Mouse (Mus musculus): ENCODE data around the gene 4930544D05Rik. TPM values are rescaled to one million over a fixed set of nuclear protein-coding genes. Genes with fewer than 3 reads are reported as not detected.

4930544D05Rik gene
- polyA plus RNA-seq, 1 experiment from 2014 or later = not detected

GRCm38 (mm10) chr11:70608381-70609066 is 7.1 kb upstream of the 4930544D05Rik start:
- peaks cover 99% of the 10 kb centered on the region for H3K36me3 ChIP-seq

GRCm38 (mm10) chr11:70610752-70611151 is 4.9 kb upstream of the 4930544D05Rik start:
- DNase-seq (ENCODE audit: low spot score) = no peak
- peaks cover 78% of the 10 kb centered on the region for H3K36me3 ChIP-seq
- WGBS = 86% methylated on average over 4 of the region's 4 CpGs
- H3K9me3 ChIP-seq (replicated peaks) = no peaks in the 10 kb centered on the region
- H3K27me3 ChIP-seq (ENCODE audit: low read depth, poor library complexity, severe bottlenecking) = peaks cover 11% of the 10 kb centered on the region
- peaks cover 14% of the 10 kb centered on the region for H3K4me1 ChIP-seq
- no peak overlapping the region for H3K4me3 ChIP-seq
- H3K27ac ChIP-seq (replicated peaks) = no peak overlapping the region

More at GRCm38 (mm10) chr11:70608381-70609066, 7.1 kb upstream of the 4930544D05Rik start:
- Histone ChIP-seq H3K9me3 (replicated peaks) (no peaks in the 10 kb centered on the region), H3K4me1 (no peaks in the 10 kb centered on the region), H3K27ac (replicated peaks) (no peak overlapping the region), H3K27me3 (ENCODE audit: low read depth, poor library complexity, severe bottlenecking) (no peaks in the 10 kb centered on the region), H3K4me3 (no peak overlapping the region)
- DNase-seq (ENCODE audit: low spot score) = no peak
- 87% methylated on average over 26 of the region's 26 CpGs for WGBS

- Histone ChIP-seq H3K27me3 (ENCODE audit: low read depth, poor library complexity, severe bottlenecking) (peaks cover 27% of the 10 kb centered on the region), H3K4me3 (no peak overlapping the region), H3K36me3 (peaks cover 61% of the 10 kb centered on the region), H3K9me3 (replicated peaks) (no peaks in the 10 kb centered on the region), H3K27ac (replicated peaks) (no peak overlapping the region), H3K4me1 (peaks cover 19% of the 10 kb centered on the region)
- 78% methylated on average over 7 of the region's 7 CpGs for WGBS
- no peak for DNase-seq (ENCODE audit: low spot score)
Measured at GRCm38 (mm10) chr11:70612505-70612904, 3.1 kb upstream of the 4930544D05Rik start.

GRCm38 (mm10) chr11:70615074-70615473 is 574 bp upstream of the 4930544D05Rik start:
- Histone ChIP-seq H3K27ac (replicated peaks) (peak overlapping the region; percentile 46), H3K9me3 (replicated peaks) (no peaks in the 10 kb centered on the region), H3K4me3 (peak overlapping the region; percentile 57), H3K36me3 (peaks cover 35% of the 10 kb centered on the region), H3K27me3 (ENCODE audit: low read depth, poor library complexity, severe bottlenecking) (peaks cover 27% of the 10 kb centered on the region), H3K4me1 (peaks cover 19% of the 10 kb centered on the region)
- peak; percentile 61 for DNase-seq (ENCODE audit: low spot score)
- 0% methylated on average over 17 of the region's 17 CpGs for WGBS

- no peak within 1 kb of the TSS for H3K4me3 ChIP-seq
- 48% methylated on average over 1 of the region's 1 CpGs for WGBS
- peaks cover 21% of the 10 kb centered on the region for H3K4me1 ChIP-seq
- peaks cover 27% of the 10 kb centered on the region for H3K27me3 ChIP-seq (ENCODE audit: low read depth, poor library complexity, severe bottlenecking)
- no peak for DNase-seq (ENCODE audit: low spot score)
- H3K36me3 ChIP-seq = no peaks in the 10 kb centered on the region
- no peak within 1 kb of the TSS for H3K27ac ChIP-seq (replicated peaks)
- H3K9me3 ChIP-seq (replicated peaks) = no peaks in the 10 kb centered on the region
Measured at GRCm38 (mm10) chr11:70619101-70619500, 3.5 kb downstream of the 4930544D05Rik start, which contains the start of gene Chrne. TSS of gene Chrne (minus strand) at chr11:70619216.

GRCm38 (mm10) chr11:70621972-70622814 is 6.5 kb downstream of the 4930544D05Rik start:
- no peaks in the 10 kb centered on the region for H3K9me3 ChIP-seq (replicated peaks)
- no peaks in the 10 kb centered on the region for H3K36me3 ChIP-seq
- no peak for DNase-seq (ENCODE audit: low spot score)
- no peak overlapping the region for H3K4me3 ChIP-seq
- H3K4me1 ChIP-seq = 0 out of 2 replicates have a peak, but pooled peaks cover 2% of the 10 kb centered on the region
- peaks cover 2% of the 10 kb centered on the region; the same call in 1 of the 2 replicates for H3K27me3 ChIP-seq (ENCODE audit: low read depth, poor library complexity, severe bottlenecking)
- no peak overlapping the region for H3K27ac ChIP-seq (replicated peaks)
- 46% methylated on average over 7 of the region's 7 CpGs for WGBS

GRCm38 (mm10) chr11:70623053-70623742 is 7.5 kb downstream of the 4930544D05Rik start:
- WGBS = 82% methylated on average over 10 of the region's 10 CpGs
- no peak for DNase-seq (ENCODE audit: low spot score)
- Histone ChIP-seq H3K4me1 (0 out of 2 replicates have a peak, but pooled peaks cover 2% of the 10 kb centered on the region), H3K27me3 (ENCODE audit: low read depth, poor library complexity, severe bottlenecking) (no peaks in the 10 kb centered on the region), H3K27ac (replicated peaks) (no peak overlapping the region), H3K4me3 (no peak overlapping the region), H3K36me3 (no peaks in the 10 kb centered on the region), H3K9me3 (replicated peaks) (no peaks in the 10 kb centered on the region)

GRCm38 (mm10) chr11:70625473-70625872 is 9.8 kb downstream of the 4930544D05Rik start:
- no peaks in the 10 kb centered on the region for H3K9me3 ChIP-seq (replicated peaks)
- H3K27ac ChIP-seq (replicated peaks) = no peak overlapping the region
- H3K4me1 ChIP-seq = 0 out of 2 replicates have a peak, but pooled peaks cover 2% of the 10 kb centered on the region
- 49% methylated on average over 4 of the region's 4 CpGs for WGBS
- DNase-seq (ENCODE audit: low spot score) = peak; percentile 66
- H3K36me3 ChIP-seq = no peaks in the 10 kb centered on the region
- no peak overlapping the region for H3K4me3 ChIP-seq
- H3K27me3 ChIP-seq (ENCODE audit: low read depth, poor library complexity, severe bottlenecking) = no peaks in the 10 kb centered on the region

GRCm38 (mm10) chr11:70626877-70627276 is 11.2 kb downstream of the 4930544D05Rik start:
- no peak for DNase-seq (ENCODE audit: low spot score)
- 0 out of 2 replicates have a peak, but pooled peaks cover 2% of the 10 kb centered on the region for H3K4me1 ChIP-seq
- 75% methylated on average over 4 of the region's 4 CpGs for WGBS
- no peak overlapping the region for H3K4me3 ChIP-seq
- no peak overlapping the region for H3K27ac ChIP-seq (replicated peaks)
- H3K9me3 ChIP-seq (replicated peaks) = no peaks in the 10 kb centered on the region
- H3K36me3 ChIP-seq = no peaks in the 10 kb centered on the region
- H3K27me3 ChIP-seq (ENCODE audit: low read depth, poor library complexity, severe bottlenecking) = no peaks in the 10 kb centered on the region

- Histone ChIP-seq H3K27me3 (ENCODE audit: low read depth, poor library complexity, severe bottlenecking) (no peaks in the 10 kb centered on the region), H3K4me1 (no peaks in the 10 kb centered on the region), H3K27ac (replicated peaks) (no peak overlapping the region), H3K36me3 (no peaks in the 10 kb centered on the region), H3K9me3 (replicated peaks) (no peaks in the 10 kb centered on the region), H3K4me3 (no peak overlapping the region)
- DNase-seq (ENCODE audit: low spot score) = no peak
- WGBS = 83% methylated on average over 2 of the region's 2 CpGs
Measured at GRCm38 (mm10) chr11:70628431-70628830, 12.8 kb downstream of the 4930544D05Rik start.

- H3K4me1 ChIP-seq = no peaks in the 10 kb centered on the region
- 57% methylated on average over 5 of the region's 5 CpGs for WGBS
- H3K4me3 ChIP-seq = no peak overlapping the region
- H3K27ac ChIP-seq (replicated peaks) = no peak overlapping the region
- no peaks in the 10 kb centered on the region for H3K36me3 ChIP-seq
- no peaks in the 10 kb centered on the region for H3K27me3 ChIP-seq (ENCODE audit: low read depth, poor library complexity, severe bottlenecking)
- no peaks in the 10 kb centered on the region for H3K9me3 ChIP-seq (replicated peaks)
- no peak for DNase-seq (ENCODE audit: low spot score)
Measured at GRCm38 (mm10) chr11:70629557-70629956, 13.9 kb downstream of the 4930544D05Rik start.

GRCm38 (mm10) chr11:70630129-70630528 is 14.5 kb downstream of the 4930544D05Rik start:
- Histone ChIP-seq H3K4me1 (no peaks in the 10 kb centered on the region), H3K27ac (replicated peaks) (no peak overlapping the region), H3K36me3 (no peaks in the 10 kb centered on the region), H3K9me3 (replicated peaks) (no peaks in the 10 kb centered on the region), H3K27me3 (ENCODE audit: low read depth, poor library complexity, severe bottlenecking) (no peaks in the 10 kb centered on the region), H3K4me3 (no peak overlapping the region)
- no peak for DNase-seq (ENCODE audit: low spot score)
- 67% methylated on average over 7 of the region's 7 CpGs for WGBS
